Mouse (Mus musculus): ENCODE data around the gene Bcl7c.

- TF ChIP-seq CTCF (IDR thresholded peaks at IDR 0.05; ENCODE audit: low read depth, low read length) (no peak), TAL1 (conservative IDR thresholded peaks at IDR 0.05; ENCODE audit: low read depth, low read length) (no peak), GATA1 (IDR thresholded peaks at IDR 0.05; ENCODE audit: borderline replicate concordance, low read length) (no peak)
These were observed 21.8 kb downstream of the Bcl7c start for GRCm38 (mm10) chr7:127686740-127687449.
